Mouse (Mus musculus) stomach, postnatal 0 days (tissue): Measurements from ENCODE around the gene Irak2.

ENCODE experiments used
- CTCF ChIP-seq: IDR thresholded peaks from 2 replicates; pipeline ENCODE4 v1.5.1; 2016; ENCODE audit warnings: antibody characterized with exemption, low read depth, mild to moderate bottlenecking, moderate library complexity
- EP300 ChIP-seq: optimal IDR thresholded peaks from 2 replicates; pipeline ENCODE3; 2016; ENCODE audit warnings: antibody characterized with exemption

DNA sequence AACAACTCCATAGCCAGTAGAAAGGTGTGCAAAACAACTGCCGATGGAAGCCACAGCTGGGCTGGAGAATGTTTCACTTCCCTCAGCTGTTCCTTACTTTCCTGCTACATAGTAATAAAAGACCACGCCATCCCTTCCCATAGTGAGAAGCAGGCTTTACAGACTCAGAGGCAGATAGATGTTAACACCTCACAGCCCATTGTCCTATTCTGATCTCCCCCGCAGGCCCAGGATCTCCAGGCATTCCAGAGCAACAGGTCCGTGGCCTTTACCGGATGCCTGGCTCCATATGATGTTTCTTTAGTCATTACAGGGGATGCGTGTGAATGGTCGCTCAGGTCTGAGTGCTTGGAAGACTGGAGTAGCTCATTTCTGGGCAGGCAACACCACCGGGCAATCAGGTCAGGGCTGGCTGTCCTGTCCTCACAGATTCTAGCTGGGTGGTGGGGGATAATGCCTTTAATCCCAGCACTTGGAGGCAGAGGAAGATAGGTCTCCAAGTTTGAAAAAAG, 29.4 kb downstream of the Irak2 start:
- no peak for TF ChIP-seq CTCF
- TF ChIP-seq EP300: no peak
